Mouse (Mus musculus) heart, adult 2 months (tissue): Measurements from ENCODE around the gene Epb41l4b.

Experiments
- CTCF ChIP-seq: fragments of 200-600 bp; IDR thresholded peaks from 2 replicates; pipeline ENCODE4 v1.8.1; 2022; ENCODE audit warnings: antibody characterized with exemption, mild to moderate bottlenecking, moderate library complexity
- POLR2A ChIP-seq: fragments of 200-500 bp; IDR thresholded peaks from 2 replicates; pipeline ENCODE4 v1.6.1; 2011; ENCODE audit warnings: mild to moderate bottlenecking, low read depth, low read length, control low read depth; ENCODE audit not compliant: insufficient read depth

- TF ChIP-seq CTCF (no peak), POLR2A (no peak)
Observed at GRCm38 (mm10) chr4:57068397-57068796, 74.8 kb downstream of the Epb41l4b start.
